Mouse (Mus musculus) heart, postnatal 10 days (tissue): ENCODE results near the gene Btbd35f10. TPM values are rescaled to one million over a fixed set of nuclear protein-coding genes. Genes with fewer than 3 reads are reported as not detected.
"Not testable (repeated sequence)": the region's sequence is repeated elsewhere in the genome, so short reads cannot be mapped to it uniquely, and the experiment has no call there.

Experiments used
- DNase-seq, 2 experiments: peaks; one replicate each; pipeline ENCODE4 v3.0.0; 2021
- intact Hi-C: fragments of 180-260 bp; cut with DNase I; formaldehyde crosslinking; loops from one replicate; pipeline ENCODE4 v1.15.1; 2025
- total RNA-seq, 2 experiments: library from RNA; stranded (reverse); gene quantifications; 2 replicates each; pipeline ENCODE4 v1.2.3; 2021

The Btbd35f10 gene
- not detected for total RNA-seq

GRCm38 (mm10) chrX:3752785-3753184 is at the start of gene Btbd35f10:
Btbd35f10 (minus strand) TSS chrX:3752885.
- intact Hi-C loops, DNase-seq: not testable (repeated sequence)

Other genes with a start within 250 kb of the Btbd35f10 start
- gene Btbd35f18, start 52.7 kb downstream of the Btbd35f10 start, total RNA-seq, result not detected
- not detected for gene Btbd35f16, start 204.1 kb upstream of the Btbd35f10 start, total RNA-seq